In genomic region chr11:6440171-6440570, GRCm38 (mm10) we compare ENCODE assay signal across 16 mouse cellular contexts.
"Had no signal": no experiment of that assay in that cellular context is flagged by ENCODE, and none has a peak within 500 bp of the region (broad histone marks: within the 10 kb centered on the region; RNA-seq: fewer than 3 reads in every experiment).

No protein-coding gene starts in this region.

- H3K9me3 ChIP-seq: neural tube, embryonic 13.5 days; neural tube, embryonic 15.5 days; stomach, embryonic 15.5 days had no signal

- H3K4me3 ChIP-seq: neural tube, embryonic 13.5 days; neural tube, embryonic 15.5 days; stomach, embryonic 15.5 days had no signal

- DNase-seq: retina, postnatal 1 day; right cerebral cortex, adult 18-20 months; right cerebral cortex, postnatal 14 days; right cerebral cortex, postnatal 25 days; right cerebral cortex, postnatal 4 days; spleen, adult 18-20 months; thymus, adult 18-20 months; thymus, adult 2 months; thymus, postnatal 14 days; thymus, postnatal 25 days; thymus, postnatal 36 days; thymus, postnatal 4 days had no signal

- H3K27ac ChIP-seq: neural tube, embryonic 13.5 days; neural tube, embryonic 15.5 days; stomach, embryonic 15.5 days; stomach, postnatal 0 days had no signal

- H3K9ac ChIP-seq: neural tube, embryonic 13.5 days; neural tube, embryonic 15.5 days; stomach, embryonic 15.5 days had no signal

- H3K4me2 ChIP-seq: neural tube, embryonic 13.5 days; neural tube, embryonic 15.5 days; stomach, embryonic 15.5 days had no signal

- H3K27me3 ChIP-seq: neural tube, embryonic 13.5 days; neural tube, embryonic 15.5 days; stomach, embryonic 15.5 days had no signal
